Mouse (Mus musculus): ENCODE results near the gene Ano4. TPM values are rescaled to one million over a fixed set of nuclear protein-coding genes. Genes with fewer than 3 reads are reported as not detected.

Gene Ano4
- total and polyA plus RNA-seq, 3 experiments, result 0.33 TPM; not detected in 2

GRCm38 (mm10) chr10:88979451-88979850, 365.1 kb downstream of the Ano4 start:
- Histone ChIP-seq H3K4me1 (ENCODE audit: insufficient read depth, low read depth, low read length) (no peaks in the 10 kb centered on the region), H3K27me3 (ENCODE audit: insufficient read depth, low read length) (no peaks in the 10 kb centered on the region), H3K4me3 (ENCODE audit: low read depth, low read length) (no peak overlapping the region), H3K36me3 (replicated peaks) (no peaks in the 10 kb centered on the region), H3K9me3 (replicated peaks) (no peaks in the 10 kb centered on the region)
- DNase-seq (ENCODE audit: low spot score) (no peak), ATAC-seq (ENCODE audit: extremely low read depth, insufficient number of reproducible peaks, low FRiP score, poor library complexity, severe bottlenecking) (no peak)
- TF ChIP-seq GATA2 (IDR thresholded peaks at IDR 0.05; ENCODE audit: borderline replicate concordance, low read depth, low read length) (no peak), GATA1 (IDR thresholded peaks at IDR 0.05; ENCODE audit: borderline replicate concordance, low read length) (no peak), POLR2AphosphoS5 (IDR thresholded peaks at IDR 0.05; ENCODE audit: insufficient replicate concordance, low read depth, low read length) (no peak), TAL1 (conservative IDR thresholded peaks at IDR 0.05; ENCODE audit: low read depth, low read length) (no peak), CTCF (IDR thresholded peaks at IDR 0.05; ENCODE audit: low read depth, low read length) (no peak)

GRCm38 (mm10) chr10:88978932-88979331, 365.6 kb downstream of the Ano4 start:
- DNase-seq (ENCODE audit: low spot score), result no peak

GRCm38 (mm10) chr10:88970951-88971725, 373.4 kb downstream of the Ano4 start:
- H3K36me3 ChIP-seq (replicated peaks), result no peaks in the 10 kb centered on the region
- no peaks in the 10 kb centered on the region for H3K4me1 ChIP-seq (ENCODE audit: insufficient read depth, low read depth, low read length)
- TF ChIP-seq TAL1 (conservative IDR thresholded peaks at IDR 0.05; ENCODE audit: low read depth, low read length) (no peak), GATA2 (IDR thresholded peaks at IDR 0.05; ENCODE audit: borderline replicate concordance, low read depth, low read length) (no peak)
- H3K9me3 ChIP-seq (replicated peaks), result peaks cover 3% of the 10 kb centered on the region; the same call in 1 of the 2 replicates
- DNase-seq (ENCODE audit: low spot score) (no peak), ATAC-seq (ENCODE audit: extremely low read depth, insufficient number of reproducible peaks, low FRiP score, poor library complexity, severe bottlenecking) (no peak)
- H3K4me3 ChIP-seq (ENCODE audit: low read depth, low read length), result no peak overlapping the region
- no peaks in the 10 kb centered on the region for H3K27me3 ChIP-seq (ENCODE audit: insufficient read depth, low read length)

More at GRCm38 (mm10) chr10:88978932-88979331, 365.6 kb downstream of the Ano4 start:
- TF ChIP-seq CTCF (IDR thresholded peaks at IDR 0.05; ENCODE audit: low read depth, low read length) (no peak), GATA1 (IDR thresholded peaks at IDR 0.05; ENCODE audit: borderline replicate concordance, low read length) (no peak), POLR2AphosphoS5 (IDR thresholded peaks at IDR 0.05; ENCODE audit: insufficient replicate concordance, low read depth, low read length) (no peak), GATA2 (IDR thresholded peaks at IDR 0.05; ENCODE audit: borderline replicate concordance, low read depth, low read length) (no peak), TAL1 (conservative IDR thresholded peaks at IDR 0.05; ENCODE audit: low read depth, low read length) (no peak)
- Histone ChIP-seq H3K4me3 (ENCODE audit: low read depth, low read length) (no peak overlapping the region), H3K9me3 (replicated peaks) (no peaks in the 10 kb centered on the region), H3K36me3 (replicated peaks) (no peaks in the 10 kb centered on the region), H3K27me3 (ENCODE audit: insufficient read depth, low read length) (no peaks in the 10 kb centered on the region), H3K4me1 (ENCODE audit: insufficient read depth, low read depth, low read length) (no peaks in the 10 kb centered on the region)
- no peak for ATAC-seq (ENCODE audit: extremely low read depth, insufficient number of reproducible peaks, low FRiP score, poor library complexity, severe bottlenecking)

DNA sequence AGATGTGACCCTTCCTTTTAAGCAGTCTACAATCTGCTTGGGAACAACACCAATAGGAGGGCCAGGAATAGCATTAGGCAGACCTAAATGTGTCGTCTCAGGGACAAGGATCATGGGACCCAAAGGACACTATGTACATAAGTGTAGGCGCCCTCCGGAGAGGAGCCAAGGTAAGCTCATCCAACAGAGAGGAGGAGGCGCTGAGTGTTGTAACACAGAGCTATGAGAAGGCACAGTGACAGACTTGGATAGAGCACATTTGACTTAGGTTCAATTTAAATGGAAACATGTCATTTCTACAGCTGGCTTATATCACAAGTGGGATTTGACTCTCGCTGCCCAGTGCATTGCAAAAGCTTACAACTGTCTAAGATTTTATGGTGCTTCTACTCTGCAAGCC, 376.0 kb downstream of the Ano4 start:
- TF ChIP-seq GATA1 (IDR thresholded peaks at IDR 0.05; ENCODE audit: borderline replicate concordance, low read length) (no peak), POLR2AphosphoS5 (IDR thresholded peaks at IDR 0.05; ENCODE audit: insufficient replicate concordance, low read depth, low read length) (no peak), TAL1 (conservative IDR thresholded peaks at IDR 0.05; ENCODE audit: low read depth, low read length) (no peak), CTCF (IDR thresholded peaks at IDR 0.05; ENCODE audit: low read depth, low read length) (no peak), GATA2 (IDR thresholded peaks at IDR 0.05; ENCODE audit: borderline replicate concordance, low read depth, low read length) (no peak)

DNA sequence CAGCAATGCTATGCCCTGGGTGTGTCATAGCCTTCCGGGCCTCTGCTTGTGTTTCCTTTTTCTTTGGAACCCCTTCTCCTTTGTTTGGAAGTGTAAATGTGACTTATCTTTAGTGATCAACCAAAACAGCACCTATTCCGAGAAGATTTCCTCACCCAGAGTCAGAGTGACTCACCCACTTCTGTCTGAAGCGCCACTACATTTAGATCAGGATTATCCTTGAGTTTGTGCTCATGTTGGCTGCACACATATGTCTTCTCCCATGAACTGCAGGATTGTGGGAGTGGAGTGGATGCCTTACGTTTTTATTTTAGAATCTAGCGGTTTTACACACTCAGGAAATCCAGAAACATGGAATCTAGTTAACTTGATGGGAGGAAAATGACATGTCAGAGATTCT, 383.8 kb downstream of the Ano4 start:
- DNase-seq (ENCODE audit: low spot score) (no peak), ATAC-seq (ENCODE audit: extremely low read depth, insufficient number of reproducible peaks, low FRiP score, poor library complexity, severe bottlenecking) (no peak)
- H3K27me3 ChIP-seq (ENCODE audit: insufficient read depth, low read length), result no peaks in the 10 kb centered on the region
- no peak overlapping the region for H3K4me3 ChIP-seq (ENCODE audit: low read depth, low read length)
- no peaks in the 10 kb centered on the region for H3K4me1 ChIP-seq (ENCODE audit: insufficient read depth, low read depth, low read length)
- TF ChIP-seq CTCF (IDR thresholded peaks at IDR 0.05; ENCODE audit: low read depth, low read length), result no peak
- no peak for TF ChIP-seq GATA1 (IDR thresholded peaks at IDR 0.05; ENCODE audit: borderline replicate concordance, low read length)
- no peak for TF ChIP-seq GATA2 (IDR thresholded peaks at IDR 0.05; ENCODE audit: borderline replicate concordance, low read depth, low read length)
- TF ChIP-seq TAL1 (conservative IDR thresholded peaks at IDR 0.05; ENCODE audit: low read depth, low read length), result no peak
- no peak for TF ChIP-seq POLR2AphosphoS5 (IDR thresholded peaks at IDR 0.05; ENCODE audit: insufficient replicate concordance, low read depth, low read length)
- H3K36me3 ChIP-seq (replicated peaks), result no peaks in the 10 kb centered on the region
- H3K9me3 ChIP-seq (replicated peaks), result no peaks in the 10 kb centered on the region

More for the DNA sequence above, 376.0 kb downstream of the Ano4 start:
- DNase-seq (ENCODE audit: low spot score) (no peak), ATAC-seq (ENCODE audit: extremely low read depth, insufficient number of reproducible peaks, low FRiP score, poor library complexity, severe bottlenecking) (no peak)
- no peaks in the 10 kb centered on the region for H3K4me1 ChIP-seq (ENCODE audit: insufficient read depth, low read depth, low read length)
- H3K9me3 ChIP-seq (replicated peaks), result peaks cover 3% of the 10 kb centered on the region; the same call in 1 of the 2 replicates
- no peaks in the 10 kb centered on the region for H3K27me3 ChIP-seq (ENCODE audit: insufficient read depth, low read length)
- no peak overlapping the region for H3K4me3 ChIP-seq (ENCODE audit: low read depth, low read length)
- no peaks in the 10 kb centered on the region for H3K36me3 ChIP-seq (replicated peaks)

GRCm38 (mm10) chr10:88950297-88950653, 394.3 kb downstream of the Ano4 start:
- H3K36me3 ChIP-seq (replicated peaks), result no peaks in the 10 kb centered on the region
- H3K27me3 ChIP-seq (ENCODE audit: insufficient read depth, low read length), result no peaks in the 10 kb centered on the region; the same call in 1 of the 2 replicates
- H3K4me1 ChIP-seq (ENCODE audit: insufficient read depth, low read depth, low read length), result no peaks in the 10 kb centered on the region
- ATAC-seq (ENCODE audit: extremely low read depth, insufficient number of reproducible peaks, low FRiP score, poor library complexity, severe bottlenecking) (no peak), DNase-seq (ENCODE audit: low spot score) (no peak)
- TF ChIP-seq GATA1 (IDR thresholded peaks at IDR 0.05; ENCODE audit: borderline replicate concordance, low read length), result no peak
- H3K4me3 ChIP-seq (ENCODE audit: low read depth, low read length), result no peak overlapping the region
- no peaks in the 10 kb centered on the region for H3K9me3 ChIP-seq (replicated peaks)
